Mouse (Mus musculus) midbrain, postnatal 0 days (tissue): Measurements from ENCODE around the gene Csrnp2. TPM values are rescaled to one million over a fixed set of nuclear protein-coding genes. Genes with fewer than 3 reads are reported as not detected.

Source experiments
- ATAC-seq: fragments of 200-750 bp; cut with Nextera tagmentation; 2 replicates; pipeline ENCODE4 v1.8.0; 2017; ENCODE audit warnings: moderate number of reproducible peaks, mild to moderate bottlenecking, moderate TSS enrichment, moderate library complexity; ENCODE audit not compliant: low FRiP score
- DNase-seq: peaks from one replicate; pipeline ENCODE4 v3.0.0-alpha.2; 2015; ENCODE audit warnings: low spot score
- H3K27ac ChIP-seq: fragments of 300-500 bp; sonication (generic); 2 replicates; pipeline ENCODE4 v1.5.1; 2014; ENCODE audit warnings: low read depth, mild to moderate bottlenecking, low read length, mixed read lengths
- H3K27me3 ChIP-seq: fragments of 300-500 bp; sonication (generic); 2 replicates; pipeline ENCODE4 v1.6.1; 2014; ENCODE audit warnings: low read length, control low read depth, mixed read lengths; ENCODE audit not compliant: insufficient read depth
- H3K36me3 ChIP-seq: fragments of 300-500 bp; sonication (generic); 2 replicates; pipeline ENCODE4 v1.6.1; 2014; ENCODE audit warnings: low read length, control low read depth, mixed read lengths; ENCODE audit not compliant: insufficient read depth
- H3K4me1 ChIP-seq: fragments of 300-500 bp; sonication (generic); 2 replicates; pipeline ENCODE4 v1.6.1; 2014; ENCODE audit warnings: mild to moderate bottlenecking, control low read depth, antibody characterized with exemption, low read length, mixed read lengths; ENCODE audit not compliant: insufficient read depth
- H3K4me2 ChIP-seq: fragments of 300-500 bp; sonication (generic); 2 replicates; pipeline ENCODE4 v1.6.1; 2014; ENCODE audit warnings: low read depth, mild to moderate bottlenecking, low read length, mixed read lengths; ENCODE audit not compliant: poor library complexity, severe bottlenecking
- H3K4me3 ChIP-seq: fragments of 300-500 bp; sonication (generic); 2 replicates; pipeline ENCODE4 v1.5.1; 2014; ENCODE audit warnings: low read depth, mild to moderate bottlenecking, low read length, moderate library complexity
- H3K9ac ChIP-seq: fragments of 300-500 bp; sonication (generic); replicated peaks from 2 replicates; pipeline ENCODE4 v1.6.1; 2014; ENCODE audit warnings: mild to moderate bottlenecking, low read length, moderate library complexity, mixed read lengths; ENCODE audit not compliant: poor library complexity, severe bottlenecking
- H3K9me3 ChIP-seq: fragments of 300-500 bp; sonication (generic); 2 replicates; pipeline ENCODE4 v1.6.1; 2016; ENCODE audit warnings: low read length, control low read depth
- CTCF ChIP-seq: IDR thresholded peaks from 2 replicates; pipeline ENCODE4 v1.5.1; 2016; ENCODE audit warnings: antibody characterized with exemption, mild to moderate bottlenecking
- WGBS: fragments of 180-500 bp; shearing (Covaris S2); extraction: QIAGEN DNeasy Blood & Tissue Kit; methylation state at CpG from one replicate; pipeline ENCODE4 v1.1.7; 2014; 5-methylcytosine and 5-hydroxymethylcytosine counted together
- polyA plus RNA-seq: library from polyadenylated mRNA; unstranded; fragments of >200 nt; fragmentation: Nextera tagmentation; extraction: Ambion mirVana; gene quantifications from 2 replicates; pipeline ENCODE4 v1.2.1, GENCODE M21; 2015
- total RNA-seq: library from RNA; depleted of rRNA; stranded (reverse); fragments of >200 nt; gene quantifications from 2 replicates; pipeline ENCODE4 v1.2.3, GENCODE M21; 2014

Gene Csrnp2
- total and polyA plus RNA-seq, 2 experiments from 2014 or later: 37.0 to 66.3 TPM

DNA sequence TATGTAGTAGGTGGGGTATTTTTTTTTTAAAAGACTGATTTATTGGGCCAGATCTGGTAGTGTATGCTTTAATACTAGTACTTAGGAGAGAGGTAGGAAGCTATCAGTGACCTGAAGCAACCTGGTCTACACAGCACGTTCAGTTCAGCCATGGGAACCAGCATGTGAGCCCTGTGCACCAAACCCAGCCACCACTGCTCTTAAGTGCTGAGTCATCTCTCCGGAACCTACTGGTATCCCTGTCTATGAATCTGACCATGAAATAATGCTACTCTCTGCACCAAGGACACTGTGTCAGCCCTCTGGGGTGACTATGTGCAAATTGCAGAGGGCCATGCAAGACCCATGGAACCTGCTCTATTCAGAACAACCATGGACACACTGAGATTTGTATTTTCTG is 8.2 kb downstream of the Csrnp2 start:
- H3K27ac ChIP-seq: no peak overlapping the region
- peaks cover 2% of the 10 kb centered on the region for H3K4me1 ChIP-seq
- no peak overlapping the region for H3K9ac ChIP-seq
- no peak overlapping the region for H3K4me3 ChIP-seq
- H3K4me2 ChIP-seq: no peak overlapping the region
- H3K27me3 ChIP-seq: no peaks in the 10 kb centered on the region
- H3K36me3 ChIP-seq: peaks cover 60% of the 10 kb centered on the region
- WGBS: 91% methylated on average over 2 of the region's 2 CpGs
- DNase-seq (no peak), ATAC-seq (no peak)
- no peak for TF ChIP-seq CTCF
- H3K9me3 ChIP-seq: no peaks in the 10 kb centered on the region

DNA sequence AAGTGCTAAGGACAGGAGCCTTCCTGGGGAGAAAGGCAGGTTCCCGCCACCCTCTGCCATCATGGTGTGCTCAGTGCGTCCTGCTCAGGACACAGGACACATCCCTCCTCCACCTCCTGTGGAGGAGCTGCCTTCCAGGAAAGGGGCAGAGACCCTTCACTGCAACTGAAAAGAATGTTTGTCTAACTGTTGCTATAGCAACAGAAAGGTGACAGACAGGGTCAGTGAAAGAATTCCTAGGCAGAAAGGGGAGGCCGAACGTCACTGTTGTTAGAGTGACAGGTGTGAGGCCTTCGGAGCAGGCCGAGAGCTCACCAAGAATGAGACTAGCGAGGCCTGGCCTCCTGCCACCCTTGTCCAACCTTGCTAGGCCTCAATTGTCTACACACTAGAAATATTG is 8.8 kb downstream of the Csrnp2 start:
- WGBS: 15% methylated on average over 7 of the region's 7 CpGs
- Histone ChIP-seq H3K36me3 (peaks cover 66% of the 10 kb centered on the region), H3K9ac (no peak overlapping the region)

DNA sequence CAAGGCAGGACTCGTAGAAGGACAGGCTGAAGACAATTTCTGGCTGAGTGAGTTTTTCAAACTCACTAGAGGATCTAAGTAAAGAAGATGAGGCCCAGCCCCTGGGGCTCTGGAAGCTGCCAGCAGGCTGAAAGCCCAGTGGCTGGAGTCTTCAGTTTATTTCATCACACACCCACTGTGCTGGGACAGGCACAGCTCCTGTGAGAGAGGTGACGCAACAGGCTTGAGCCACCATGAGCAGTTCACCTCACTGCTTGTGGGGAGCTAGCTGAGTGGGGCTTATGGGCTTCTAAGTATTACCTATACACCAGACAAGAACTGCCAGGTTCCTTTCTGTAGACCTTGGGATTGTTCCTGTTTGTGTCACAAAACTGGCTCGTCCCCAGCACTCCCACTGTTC is 9.7 kb downstream of the Csrnp2 start:
- no peak for TF ChIP-seq CTCF
- ATAC-seq (no peak), DNase-seq (no peak)
- no peaks in the 10 kb centered on the region for H3K27me3 ChIP-seq
- H3K36me3 ChIP-seq: peaks cover 75% of the 10 kb centered on the region
- H3K4me2 ChIP-seq: no peak overlapping the region
- H3K27ac ChIP-seq: no peak overlapping the region
- H3K9me3 ChIP-seq: no peaks in the 10 kb centered on the region
- no peaks in the 10 kb centered on the region for H3K4me1 ChIP-seq
- H3K9ac ChIP-seq: no peak overlapping the region
- 81% methylated on average over 3 of the region's 3 CpGs for WGBS
- H3K4me3 ChIP-seq: no peak overlapping the region

More for the DNA sequence above, 8.8 kb downstream of the Csrnp2 start:
- no peak for ATAC-seq
- no peak overlapping the region for H3K4me3 ChIP-seq
- H3K4me2 ChIP-seq: no peak overlapping the region
- no peaks in the 10 kb centered on the region; the same call in 1 of the 2 replicates for H3K4me1 ChIP-seq
- no peak overlapping the region for H3K27ac ChIP-seq
- no peak for TF ChIP-seq CTCF
- H3K9me3 ChIP-seq: no peaks in the 10 kb centered on the region
- DNase-seq: no peak
- no peaks in the 10 kb centered on the region for H3K27me3 ChIP-seq

DNA sequence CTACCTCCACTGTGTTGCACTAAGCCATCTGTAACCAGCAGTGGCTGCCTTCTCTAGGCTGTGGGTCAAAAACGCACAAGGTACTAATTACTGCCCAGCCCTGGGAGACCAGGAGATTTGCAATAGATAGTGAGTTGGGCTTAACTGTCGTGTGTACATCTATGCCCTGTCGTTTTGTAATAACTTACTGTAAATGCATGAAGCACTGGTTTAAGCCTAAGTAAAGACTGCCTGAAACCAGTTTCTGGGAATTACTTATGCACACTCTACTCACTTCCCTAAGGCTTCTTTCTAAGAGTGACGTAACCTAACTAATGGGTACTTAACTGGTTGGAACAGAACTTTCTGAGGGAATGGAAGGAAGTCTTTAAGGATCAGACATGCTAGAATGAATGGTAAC is 16.4 kb downstream of the Csrnp2 start:
- Histone ChIP-seq H3K27ac (no peak overlapping the region), H3K9ac (no peak overlapping the region), H3K36me3 (peaks cover 76% of the 10 kb centered on the region), H3K9me3 (no peaks in the 10 kb centered on the region), H3K4me2 (no peak overlapping the region), H3K27me3 (no peaks in the 10 kb centered on the region), H3K4me3 (no peak overlapping the region), H3K4me1 (no peaks in the 10 kb centered on the region)
- DNase-seq: no peak
- no peak for TF ChIP-seq CTCF
- ATAC-seq: no peak
- WGBS: 80% methylated on average over 4 of the region's 4 CpGs

DNA sequence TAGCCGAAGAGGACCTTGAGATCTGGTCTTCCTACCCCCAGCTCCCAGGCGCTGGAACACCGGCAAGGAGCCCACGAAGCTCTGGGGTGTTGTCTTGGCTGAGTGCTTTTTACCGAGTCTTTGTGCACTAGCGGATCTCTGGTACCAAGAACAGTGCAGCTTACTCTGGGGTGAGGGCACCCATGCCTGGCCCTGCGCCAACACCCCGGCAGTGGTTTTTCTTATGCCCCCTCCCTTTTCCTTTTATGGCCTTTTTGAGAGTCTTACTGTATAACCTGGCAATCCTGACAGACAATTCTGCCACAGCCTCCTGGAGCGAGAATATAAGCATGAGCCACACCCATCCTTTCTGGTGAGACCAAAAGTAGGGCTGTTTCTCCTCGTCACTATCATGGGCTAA is 16.9 kb downstream of the Csrnp2 start:
- 86% methylated on average over 10 of the region's 10 CpGs for WGBS
- H3K4me3 ChIP-seq: no peak overlapping the region
- no peak for TF ChIP-seq CTCF
- no peak overlapping the region for H3K27ac ChIP-seq
- H3K9me3 ChIP-seq: no peaks in the 10 kb centered on the region
- H3K9ac ChIP-seq: no peak overlapping the region
- H3K27me3 ChIP-seq: no peaks in the 10 kb centered on the region
- no peaks in the 10 kb centered on the region for H3K4me1 ChIP-seq
- ATAC-seq (no peak), DNase-seq (no peak)
- H3K36me3 ChIP-seq: peaks cover 76% of the 10 kb centered on the region
- H3K4me2 ChIP-seq: no peak overlapping the region

DNA sequence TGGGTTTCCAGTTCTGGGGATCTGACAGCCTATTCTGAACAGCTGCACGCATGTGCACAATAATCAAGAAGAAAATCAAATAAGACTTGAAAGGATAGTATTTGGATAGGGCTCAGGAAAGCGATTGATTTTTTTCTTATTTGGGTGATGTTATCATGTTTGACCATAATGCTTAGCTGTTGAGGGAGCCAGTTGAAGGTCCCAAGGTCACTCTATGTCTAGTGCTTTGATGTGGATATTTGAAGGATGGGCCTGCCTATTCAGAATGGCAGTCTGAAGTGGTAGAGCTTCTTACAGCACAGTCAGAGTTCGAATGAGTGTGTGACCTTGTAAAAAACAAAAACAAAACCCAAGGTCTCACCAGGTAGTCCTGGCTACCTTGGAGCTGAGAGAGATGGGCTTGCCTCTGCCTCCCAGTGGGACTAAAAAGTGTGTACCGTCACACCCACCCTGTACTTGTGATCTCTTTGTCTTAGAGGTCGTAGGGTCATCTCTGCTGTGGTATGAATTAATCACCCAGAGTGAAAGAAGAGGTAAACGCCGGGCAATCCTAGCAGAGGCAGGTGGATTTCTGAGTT is 21.3 kb downstream of the Csrnp2 start:
- Histone ChIP-seq H3K4me3 (no peak overlapping the region), H3K4me1 (peaks cover 8% of the 10 kb centered on the region; the same call in 1 of the 2 replicates), H3K36me3 (peaks cover 49% of the 10 kb centered on the region), H3K27me3 (no peaks in the 10 kb centered on the region), H3K27ac (no peak overlapping the region), H3K4me2 (no peak overlapping the region), H3K9ac (no peak overlapping the region), H3K9me3 (no peaks in the 10 kb centered on the region)
- no peak for TF ChIP-seq CTCF
- WGBS: 82% methylated on average over 7 of the region's 7 CpGs
- ATAC-seq (no peak), DNase-seq (no peak)
